Mouse (Mus musculus): ENCODE measurements around the gene C530008M17Rik.
"Not testable (repeated sequence)": the region's sequence is repeated elsewhere in the genome, so short reads cannot be mapped to it uniquely, and the experiment has no call there.

Gene C530008M17Rik

GRCm38 (mm10) chr5:76902131-76902530 lies 245.8 kb downstream of the C530008M17Rik start:
- DNase-seq (ENCODE audit: low spot score in 2 of 2) = no peak

GRCm38 (mm10) chr5:76904713-76905404 lies 248.5 kb downstream of the C530008M17Rik start:
- DNase-seq (ENCODE audit: low spot score in 2 of 2) = no peak

- DNase-seq (ENCODE audit: low spot score in 2 of 2) = peak; percentile 93 to 99
Observed at GRCm38 (mm10) chr5:76905405-76906154, 249.3 kb downstream of the C530008M17Rik start, which contains the start of gene Aasdh. Gene Aasdh (minus strand): TSS chr5:76905514.

- DNase-seq (ENCODE audit: low spot score in 2 of 2) = no peak
Observed at GRCm38 (mm10) chr5:76906155-76906499, 249.8 kb downstream of the C530008M17Rik start.

GRCm38 (mm10) chr5:76910807-76911206 lies 254.5 kb downstream of the C530008M17Rik start:
- DNase-seq (ENCODE audit: low spot score in 2 of 2) = no peak

- not testable (repeated sequence) for DNase-seq (ENCODE audit: low spot score in 2 of 2)
Observed at GRCm38 (mm10) chr5:76912522-76912921, 256.2 kb downstream of the C530008M17Rik start.

GRCm38 (mm10) chr5:76922833-76923232 lies 266.5 kb downstream of the C530008M17Rik start:
- DNase-seq (ENCODE audit: low spot score in 2 of 2) = no peak

Measured in urinary bladder, postnatal 4 days (tissue).